Mouse (Mus musculus): ENCODE results near the gene Prdm5. TPM values are rescaled to one million over a fixed set of nuclear protein-coding genes. Genes with fewer than 3 reads are reported as not detected.

The Prdm5 gene
- polyA plus RNA-seq, 1 experiment from 2014 or later: 17.9 TPM

GRCm38 (mm10) chr6:65878300-65878699 is 99.5 kb downstream of the Prdm5 start:
- ATAC-seq (replicated peaks; ENCODE audit: extremely low read depth, insufficient read depth, low FRiP score): no peak
- no peak overlapping the region for H3K27ac ChIP-seq (ENCODE audit: low read length)
- no peaks in the 10 kb centered on the region for H3K9me3 ChIP-seq (replicated peaks; ENCODE audit: control insufficient read depth, low read length)
- WGBS: 86% methylated on average over 1 of the region's 1 CpGs
- H3K4me1 ChIP-seq (ENCODE audit: control insufficient read depth, insufficient read depth, low read length): 0 out of 2 replicates have a peak, but pooled peaks cover 2% of the 10 kb centered on the region
- no peak overlapping the region for H3K4me3 ChIP-seq (ENCODE audit: low read length)
- H3K36me3 ChIP-seq (ENCODE audit: control insufficient read depth, insufficient read depth): no peaks in the 10 kb centered on the region; the same call in 1 of the 2 replicates
- no peak overlapping the region for H3K4me2 ChIP-seq (ENCODE audit: low read depth, low read length)
- no peaks in the 10 kb centered on the region for H3K27me3 ChIP-seq (ENCODE audit: control insufficient read depth, insufficient read depth, low read length)
- H3K9ac ChIP-seq (ENCODE audit: low read length): no peak overlapping the region

GRCm38 (mm10) chr6:65888835-65889234 is 110.0 kb downstream of the Prdm5 start:
- Histone ChIP-seq H3K4me1 (ENCODE audit: control insufficient read depth, insufficient read depth, low read length) (no peaks in the 10 kb centered on the region), H3K9me3 (replicated peaks; ENCODE audit: control insufficient read depth, low read length) (no peaks in the 10 kb centered on the region), H3K4me2 (ENCODE audit: low read depth, low read length) (no peak overlapping the region), H3K4me3 (ENCODE audit: low read length) (no peak overlapping the region), H3K36me3 (ENCODE audit: control insufficient read depth, insufficient read depth) (peaks cover 6% of the 10 kb centered on the region), H3K27ac (ENCODE audit: low read length) (no peak overlapping the region), H3K27me3 (ENCODE audit: control insufficient read depth, insufficient read depth, low read length) (no peaks in the 10 kb centered on the region), H3K9ac (ENCODE audit: low read length) (no peak overlapping the region)
- no peak for ATAC-seq (replicated peaks; ENCODE audit: extremely low read depth, insufficient read depth, low FRiP score)
- whole genome bisulfite sequencing: 91% methylated on average over 1 of the region's 1 CpGs

DNA sequence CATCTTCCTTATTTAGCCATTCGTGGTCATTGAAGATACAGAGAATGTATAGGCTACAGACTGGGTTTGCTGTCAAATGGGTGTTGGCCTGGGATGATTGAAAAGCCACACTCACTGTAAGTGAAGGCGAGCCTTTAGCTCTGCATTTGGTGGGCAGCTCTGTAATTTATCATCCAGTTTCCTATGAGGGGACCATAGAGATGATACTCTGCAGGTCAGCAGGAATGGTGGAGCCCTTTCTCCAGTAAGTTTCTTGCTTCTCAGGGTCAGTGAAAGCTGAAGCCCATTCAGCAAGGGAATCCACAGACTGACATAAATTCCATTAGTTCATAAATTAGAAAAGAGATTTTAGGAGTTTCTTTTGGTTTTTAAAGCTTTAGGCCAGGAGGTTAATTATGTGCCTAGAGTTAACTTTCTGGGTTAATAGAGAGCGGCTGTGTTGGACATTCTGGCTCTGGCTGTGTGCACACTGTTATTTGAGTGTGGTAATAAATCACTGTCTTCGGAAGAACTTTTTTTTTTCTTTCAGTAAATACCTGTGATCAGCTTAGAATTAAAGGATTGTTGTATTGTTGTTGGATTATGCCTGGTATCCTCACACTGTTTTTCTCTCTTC is 113.4 kb downstream of the Prdm5 start:
- H3K9ac ChIP-seq (ENCODE audit: low read length): no peak overlapping the region
- WGBS: 79% methylated on average over 4 of the region's 4 CpGs
- H3K27ac ChIP-seq (ENCODE audit: low read length): no peak overlapping the region
- H3K4me2 ChIP-seq (ENCODE audit: low read depth, low read length): no peak overlapping the region
- H3K4me3 ChIP-seq (ENCODE audit: low read length): no peak overlapping the region
- H3K27me3 ChIP-seq (ENCODE audit: control insufficient read depth, insufficient read depth, low read length): no peaks in the 10 kb centered on the region
- ATAC-seq (replicated peaks; ENCODE audit: extremely low read depth, insufficient read depth, low FRiP score): no peak
- no peaks in the 10 kb centered on the region for H3K4me1 ChIP-seq (ENCODE audit: control insufficient read depth, insufficient read depth, low read length)
- peaks cover 3% of the 10 kb centered on the region for H3K36me3 ChIP-seq (ENCODE audit: control insufficient read depth, insufficient read depth)
- H3K9me3 ChIP-seq (replicated peaks; ENCODE audit: control insufficient read depth, low read length): no peaks in the 10 kb centered on the region

DNA sequence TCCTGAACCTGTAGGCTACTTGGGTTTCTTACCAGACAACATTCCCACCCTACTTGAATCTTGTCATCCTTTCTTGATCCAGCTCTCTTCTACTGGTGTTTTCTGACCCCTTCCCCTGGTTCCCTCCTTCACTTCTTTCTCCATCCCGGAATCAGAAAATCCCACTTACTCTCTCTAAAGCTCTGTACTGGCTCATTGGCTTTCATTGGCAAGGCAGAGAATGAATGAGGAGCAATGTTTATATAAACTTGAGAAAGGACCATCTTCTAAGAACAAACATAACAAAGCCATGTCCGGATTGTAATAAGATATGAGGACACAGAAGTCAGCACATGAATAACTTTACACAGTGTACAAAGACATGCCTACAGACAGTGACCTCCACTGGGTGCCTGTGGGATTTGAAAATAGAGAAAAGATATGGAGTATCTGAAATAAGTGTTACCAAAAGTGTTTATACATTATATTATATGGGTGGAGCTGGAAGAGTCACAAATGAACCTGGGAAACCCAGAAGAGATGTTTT is 127.9 kb downstream of the Prdm5 start:
- Histone ChIP-seq H3K4me3 (ENCODE audit: low read length) (no peak overlapping the region), H3K9ac (ENCODE audit: low read length) (no peak overlapping the region), H3K9me3 (replicated peaks; ENCODE audit: control insufficient read depth, low read length) (no peaks in the 10 kb centered on the region), H3K4me1 (ENCODE audit: control insufficient read depth, insufficient read depth, low read length) (no peaks in the 10 kb centered on the region), H3K27ac (ENCODE audit: low read length) (no peak overlapping the region), H3K4me2 (ENCODE audit: low read depth, low read length) (no peak overlapping the region), H3K27me3 (ENCODE audit: control insufficient read depth, insufficient read depth, low read length) (no peaks in the 10 kb centered on the region), H3K36me3 (ENCODE audit: control insufficient read depth, insufficient read depth) (peaks cover 10% of the 10 kb centered on the region)
- 76% methylated on average over 2 of the region's 2 CpGs for WGBS
- no peak for ATAC-seq (replicated peaks; ENCODE audit: extremely low read depth, insufficient read depth, low FRiP score)

DNA sequence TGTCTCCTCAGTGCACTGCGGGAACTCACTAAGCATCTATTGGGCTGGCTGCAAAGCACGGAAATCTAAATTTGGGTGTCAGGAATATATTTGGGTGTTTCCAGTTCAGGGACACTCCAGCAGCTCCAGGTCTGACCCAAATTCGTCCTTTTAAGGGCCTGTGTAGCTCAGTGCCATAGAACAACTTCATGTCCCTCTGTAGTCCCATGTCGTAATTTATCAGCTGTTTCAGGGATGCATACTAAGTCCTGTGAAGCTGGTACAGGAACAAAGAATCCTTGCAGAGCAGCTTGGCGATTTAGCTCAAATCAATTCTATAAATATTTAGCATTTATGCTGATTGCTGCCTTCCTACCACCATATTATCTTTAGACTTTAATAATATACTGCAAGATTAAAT is 136.6 kb downstream of the Prdm5 start:
- H3K9me3 ChIP-seq (replicated peaks; ENCODE audit: control insufficient read depth, low read length): no peaks in the 10 kb centered on the region
- no peaks in the 10 kb centered on the region for H3K4me1 ChIP-seq (ENCODE audit: control insufficient read depth, insufficient read depth, low read length)
- no peak overlapping the region for H3K9ac ChIP-seq (ENCODE audit: low read length)
- no peak overlapping the region for H3K4me3 ChIP-seq (ENCODE audit: low read length)
- no peaks in the 10 kb centered on the region for H3K27me3 ChIP-seq (ENCODE audit: control insufficient read depth, insufficient read depth, low read length)
- 78% methylated on average over 5 of the region's 5 CpGs for WGBS
- no peak overlapping the region for H3K27ac ChIP-seq (ENCODE audit: low read length)
- no peak for ATAC-seq (replicated peaks; ENCODE audit: extremely low read depth, insufficient read depth, low FRiP score)
- no peak overlapping the region for H3K4me2 ChIP-seq (ENCODE audit: low read depth, low read length)
- no peaks in the 10 kb centered on the region; the same call in 1 of the 2 replicates for H3K36me3 ChIP-seq (ENCODE audit: control insufficient read depth, insufficient read depth)

DNA sequence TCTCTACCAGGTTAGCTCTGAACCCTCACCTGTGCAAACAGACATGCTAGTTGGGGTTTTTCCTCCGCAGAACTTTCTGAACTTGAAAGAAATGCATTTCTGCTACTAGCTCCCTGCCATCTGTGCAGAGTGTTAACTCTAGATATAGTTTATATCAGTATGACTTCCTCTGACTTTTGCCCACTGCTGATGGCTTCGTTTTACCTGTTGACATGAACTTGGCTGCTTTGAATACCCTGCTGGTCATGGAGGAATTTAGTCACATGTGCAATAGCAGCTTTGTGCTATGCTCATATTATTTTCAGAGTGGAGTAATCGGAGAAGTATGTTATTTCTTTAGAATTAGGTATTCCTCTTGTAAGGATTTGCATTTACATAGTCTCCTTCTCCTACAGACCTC is 142.9 kb downstream of the Prdm5 start:
- H3K4me1 ChIP-seq (ENCODE audit: control insufficient read depth, insufficient read depth, low read length): peaks cover 9% of the 10 kb centered on the region
- no peaks in the 10 kb centered on the region for H3K9me3 ChIP-seq (replicated peaks; ENCODE audit: control insufficient read depth, low read length)
- peak; percentile 70 for ATAC-seq (replicated peaks; ENCODE audit: extremely low read depth, insufficient read depth, low FRiP score)
- 0 out of 2 replicates have a peak overlapping the region, but pooled peaks have one; percentile 8 for H3K4me2 ChIP-seq (ENCODE audit: low read depth, low read length)
- no peak overlapping the region for H3K9ac ChIP-seq (ENCODE audit: low read length)
- no peak overlapping the region for H3K4me3 ChIP-seq (ENCODE audit: low read length)
- peak overlapping the region; percentile 24; the same call in 1 of the 2 replicates for H3K27ac ChIP-seq (ENCODE audit: low read length)
- H3K36me3 ChIP-seq (ENCODE audit: control insufficient read depth, insufficient read depth): no peaks in the 10 kb centered on the region
- H3K27me3 ChIP-seq (ENCODE audit: control insufficient read depth, insufficient read depth, low read length): no peaks in the 10 kb centered on the region
- WGBS: 30% methylated on average over 3 of the region's 3 CpGs

GRCm38 (mm10) chr6:65923501-65924084 is 144.8 kb downstream of the Prdm5 start:
- no peak for ATAC-seq (replicated peaks; ENCODE audit: extremely low read depth, insufficient read depth, low FRiP score)
- no peaks in the 10 kb centered on the region for H3K9me3 ChIP-seq (replicated peaks; ENCODE audit: control insufficient read depth, low read length)
- H3K27ac ChIP-seq (ENCODE audit: low read length): no peak overlapping the region
- no peaks in the 10 kb centered on the region; the same call in 1 of the 2 replicates for H3K36me3 ChIP-seq (ENCODE audit: control insufficient read depth, insufficient read depth)
- H3K4me3 ChIP-seq (ENCODE audit: low read length): no peak overlapping the region
- no peaks in the 10 kb centered on the region for H3K27me3 ChIP-seq (ENCODE audit: control insufficient read depth, insufficient read depth, low read length)
- no peak overlapping the region for H3K4me2 ChIP-seq (ENCODE audit: low read depth, low read length)
- H3K4me1 ChIP-seq (ENCODE audit: control insufficient read depth, insufficient read depth, low read length): peaks cover 9% of the 10 kb centered on the region
- WGBS: 88% methylated on average over 4 of the region's 4 CpGs
- no peak overlapping the region for H3K9ac ChIP-seq (ENCODE audit: low read length)

GRCm38 (mm10) chr6:65925737-65926333 is 147.0 kb downstream of the Prdm5 start:
- Histone ChIP-seq H3K9ac (ENCODE audit: low read length) (no peak overlapping the region), H3K4me2 (ENCODE audit: low read depth, low read length) (no peak overlapping the region), H3K4me1 (ENCODE audit: control insufficient read depth, insufficient read depth, low read length) (peaks cover 9% of the 10 kb centered on the region), H3K9me3 (replicated peaks; ENCODE audit: control insufficient read depth, low read length) (no peaks in the 10 kb centered on the region), H3K27me3 (ENCODE audit: control insufficient read depth, insufficient read depth, low read length) (no peaks in the 10 kb centered on the region), H3K36me3 (ENCODE audit: control insufficient read depth, insufficient read depth) (peaks cover 5% of the 10 kb centered on the region; the same call in 1 of the 2 replicates), H3K27ac (ENCODE audit: low read length) (no peak overlapping the region), H3K4me3 (ENCODE audit: low read length) (no peak overlapping the region)
- 74% methylated on average over 3 of the region's 3 CpGs for WGBS
- ATAC-seq (replicated peaks; ENCODE audit: extremely low read depth, insufficient read depth, low FRiP score): no peak

DNA sequence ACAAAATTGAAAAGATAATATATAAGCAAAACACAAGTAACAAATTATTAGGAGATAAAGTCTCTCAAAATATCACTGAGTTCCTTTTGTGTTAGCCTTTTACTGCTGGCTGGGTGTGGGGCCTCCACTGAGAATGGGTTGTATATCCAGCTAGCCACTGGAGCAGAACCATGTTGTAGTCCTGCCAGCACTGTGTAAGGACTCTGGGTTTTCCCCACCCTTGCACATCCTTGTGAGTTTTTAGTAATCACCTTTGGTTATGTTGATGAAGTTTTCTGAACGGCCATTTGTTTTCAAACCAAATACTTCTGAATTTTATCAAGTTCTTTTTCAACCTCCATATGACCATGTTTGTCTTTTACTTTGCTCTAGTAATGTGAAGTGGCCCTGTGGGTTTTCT is 151.7 kb downstream of the Prdm5 start:
- Histone ChIP-seq H3K9me3 (replicated peaks; ENCODE audit: control insufficient read depth, low read length) (no peaks in the 10 kb centered on the region), H3K27ac (ENCODE audit: low read length) (no peak overlapping the region), H3K27me3 (ENCODE audit: control insufficient read depth, insufficient read depth, low read length) (no peaks in the 10 kb centered on the region), H3K4me3 (ENCODE audit: low read length) (no peak overlapping the region), H3K4me2 (ENCODE audit: low read depth, low read length) (no peak overlapping the region), H3K36me3 (ENCODE audit: control insufficient read depth, insufficient read depth) (peaks cover 11% of the 10 kb centered on the region), H3K4me1 (ENCODE audit: control insufficient read depth, insufficient read depth, low read length) (no peaks in the 10 kb centered on the region), H3K9ac (ENCODE audit: low read length) (no peak overlapping the region)
- ATAC-seq (replicated peaks; ENCODE audit: extremely low read depth, insufficient read depth, low FRiP score): no peak
- 81% methylated on average over 1 of the region's 1 CpGs for WGBS
